25 mouse cellular contexts compared by ENCODE assay signal in the genomic region with DNA sequence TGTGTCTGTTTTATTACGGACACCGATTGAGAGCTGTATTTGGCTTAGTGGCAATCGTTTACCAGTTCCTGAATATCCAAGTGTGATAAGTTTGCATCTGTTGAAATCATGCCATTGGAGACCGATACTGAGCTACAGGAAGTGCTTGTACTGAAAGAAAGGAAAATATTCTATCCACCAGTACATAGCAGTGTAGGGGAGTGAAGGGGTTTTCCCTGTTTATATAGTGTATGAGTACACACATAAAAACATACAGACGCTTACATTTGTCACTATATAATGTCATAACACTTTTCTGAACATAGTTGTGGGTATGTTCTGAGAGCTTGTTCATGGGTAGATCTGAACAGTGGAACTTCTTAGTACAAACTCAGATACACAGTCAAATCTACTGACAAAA.
"Had no signal": no experiment of that assay in that cellular context is flagged by ENCODE, and none has a peak within 500 bp of the region (broad histone marks: within the 10 kb centered on the region; RNA-seq: fewer than 3 reads in every experiment).

No protein-coding gene starts in this region.

- DNase-seq: cerebellum, adult 9-11 months; cerebellum, postnatal 14 days; cerebellum, postnatal 25 days; cerebellum, postnatal 36 days; embryo, embryonic 11 days; forebrain, postnatal 0 days; gastrocnemius, adult 2 months; gastrocnemius, postnatal 10 days; gastrocnemius, postnatal 14 days; gastrocnemius, postnatal 25 days; gastrocnemius, postnatal 36 days; heart, adult 11 months; heart, adult 18-20 months; heart, adult 2 months had no signal

- ATAC-seq: forebrain, embryonic 13.5 days; forebrain, embryonic 14.5 days; forebrain, embryonic 15.5 days; forebrain, postnatal 0 days had no signal

- H3K9me3 ChIP-seq: embryonic facial prominence, embryonic 10.5 days; embryonic facial prominence, embryonic 12.5 days; embryonic facial prominence, embryonic 13.5 days; embryonic facial prominence, embryonic 15.5 days; forebrain, embryonic 10.5 days; forebrain, embryonic 12.5 days; forebrain, embryonic 13.5 days; forebrain, embryonic 15.5 days; heart, embryonic 10.5 days had no signal

- H3K4me1 ChIP-seq: embryonic facial prominence, embryonic 10.5 days; embryonic facial prominence, embryonic 12.5 days; embryonic facial prominence, embryonic 13.5 days; embryonic facial prominence, embryonic 15.5 days; forebrain, embryonic 10.5 days; forebrain, embryonic 12.5 days; forebrain, embryonic 13.5 days; forebrain, embryonic 15.5 days; heart, embryonic 10.5 days had no signal

- H3K27ac ChIP-seq: embryonic facial prominence, embryonic 10.5 days; embryonic facial prominence, embryonic 12.5 days; embryonic facial prominence, embryonic 13.5 days; embryonic facial prominence, embryonic 15.5 days; forebrain, embryonic 10.5 days; forebrain, embryonic 12.5 days; forebrain, embryonic 13.5 days; forebrain, embryonic 15.5 days; gastrocnemius, adult 2 months; heart, adult 2 months; heart, embryonic 10.5 days had no signal

- H3K27me3 ChIP-seq: embryonic facial prominence, embryonic 12.5 days; embryonic facial prominence, embryonic 13.5 days; embryonic facial prominence, embryonic 15.5 days; forebrain, embryonic 12.5 days; forebrain, embryonic 13.5 days; forebrain, embryonic 15.5 days had no signal

- H3K4me2 ChIP-seq: embryonic facial prominence, embryonic 12.5 days; embryonic facial prominence, embryonic 13.5 days; embryonic facial prominence, embryonic 15.5 days; forebrain, embryonic 12.5 days; forebrain, embryonic 13.5 days; forebrain, embryonic 15.5 days had no signal

- H3K4me3 ChIP-seq: embryonic facial prominence, embryonic 10.5 days; embryonic facial prominence, embryonic 12.5 days; embryonic facial prominence, embryonic 13.5 days; embryonic facial prominence, embryonic 15.5 days; erythroblast, embryonic 14.5 days; forebrain, embryonic 10.5 days; forebrain, embryonic 12.5 days; forebrain, embryonic 13.5 days; forebrain, embryonic 15.5 days; gastrocnemius, adult 2 months; heart, adult 2 months; heart, embryonic 10.5 days had no signal

- H3K9ac ChIP-seq: embryonic facial prominence, embryonic 12.5 days; embryonic facial prominence, embryonic 13.5 days; embryonic facial prominence, embryonic 15.5 days; forebrain, embryonic 12.5 days; forebrain, embryonic 13.5 days; forebrain, embryonic 15.5 days; forebrain, postnatal 0 days had no signal
